Mouse (Mus musculus) spleen, adult 2 months (tissue): Measurements from ENCODE around the gene Rhob.

Experiments used
- CTCF ChIP-seq: fragments of 200-500 bp; IDR thresholded peaks from 2 replicates; pipeline ENCODE4 v1.5.1; 2011; ENCODE audit warnings: mild to moderate bottlenecking, inconsistent platforms; ENCODE audit not compliant: insufficient read depth, insufficient read length, insufficient replicate concordance; ENCODE audit errors: extremely low read depth
- POLR2A ChIP-seq: fragments of 200-500 bp; IDR thresholded peaks from 2 replicates; pipeline ENCODE4 v1.6.1; 2011; ENCODE audit warnings: low read depth, low read length, inconsistent platforms

DNA sequence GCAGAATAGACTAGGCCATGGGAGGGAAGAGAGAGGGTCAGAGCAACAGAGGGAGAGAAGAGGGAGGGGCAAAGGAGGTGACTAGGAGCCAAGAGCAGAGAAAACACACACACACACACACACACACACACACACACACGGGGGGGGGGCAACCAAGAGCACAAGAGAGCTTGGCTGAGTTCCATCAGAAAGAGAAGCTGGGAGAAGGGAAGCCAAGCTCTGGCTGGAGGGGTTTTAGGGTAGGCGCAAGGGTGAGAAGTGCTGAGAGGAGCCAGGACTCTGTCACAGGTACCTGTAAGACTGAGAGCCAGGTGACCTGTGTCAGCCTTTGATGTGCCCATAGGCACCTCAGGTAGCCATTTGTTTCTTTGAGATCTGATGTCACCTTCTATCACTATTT lies 22.9 kb upstream of the Rhob start:
- TF ChIP-seq POLR2A (no peak), CTCF (no peak)
